Mouse (Mus musculus) myocyte (in vitro differentiated cells): ENCODE results near the gene Olfr467.

ENCODE experiments used
- MAX ChIP-seq: IDR thresholded peaks from one replicate; pipeline ENCODE4 v1.6.1; 2011; ENCODE audit warnings: low read depth, mild to moderate bottlenecking, control low read depth
- MYOD1 ChIP-seq, 3 experiments: IDR thresholded peaks; one replicate each; pipeline ENCODE4 v1.6.1; 2011; ENCODE audit warnings: control low read depth in 2 of 3, low read depth in 2 of 3, mild to moderate bottlenecking in 2 of 3, moderate library complexity in 1 of 3; ENCODE audit not compliant: insufficient read length in 2 of 3, control insufficient read depth in 1 of 3
- POLR2A ChIP-seq: IDR thresholded peaks from one replicate; pipeline ENCODE4 v1.6.1; 2011; ENCODE audit warnings: low read depth, mild to moderate bottlenecking, control low read depth, moderate library complexity; ENCODE audit not compliant: insufficient read length
- REST ChIP-seq: IDR thresholded peaks from one replicate; pipeline ENCODE4 v1.6.1; 2011; ENCODE audit warnings: mild to moderate bottlenecking, control low read depth, moderate library complexity; ENCODE audit not compliant: insufficient read depth, insufficient read length
- USF1 ChIP-seq: IDR thresholded peaks from one replicate; pipeline ENCODE4 v1.6.1; 2011; ENCODE audit warnings: low read depth, mild to moderate bottlenecking, control low read depth, moderate library complexity

DNA sequence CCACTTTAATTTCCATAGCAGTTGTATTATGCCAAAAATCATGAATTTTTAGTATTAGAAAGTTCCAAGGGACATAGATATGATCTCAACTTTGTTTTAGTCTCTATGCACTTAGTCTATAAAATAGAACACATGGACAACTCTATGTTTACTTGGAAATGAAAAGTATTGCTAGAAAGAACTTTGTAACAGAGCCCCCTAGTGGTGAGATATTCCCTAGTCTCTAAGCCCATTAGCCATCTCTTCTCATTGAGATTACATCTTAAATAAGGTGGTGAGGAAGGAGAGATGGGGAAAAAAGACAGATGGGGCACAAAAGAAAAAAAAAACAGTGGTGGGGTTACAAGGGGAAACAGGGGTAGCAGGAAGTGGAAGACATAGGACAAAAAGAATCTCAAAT lies 7.4 kb downstream of the Olfr467 start:
- TF ChIP-seq USF1 (no peak), MYOD1 (IDR thresholded peaks at IDR 0.05; ENCODE audit: control insufficient read depth in 1 of 3, insufficient read length in 2 of 3, low read depth in 2 of 3) (no peak), MAX (no peak), POLR2A (no peak), REST (no peak)
